Mouse (Mus musculus) embryonic fibroblast, embryonic 13.5 days (primary cell): Measurements from ENCODE around the gene Fli1.

Experiments
- CTCF ChIP-seq: IDR thresholded peaks from 2 replicates; pipeline ENCODE4 v1.5.1; 2011; ENCODE audit warnings: mild to moderate bottlenecking, control low read depth, low read length, moderate library complexity, borderline replicate concordance; ENCODE audit not compliant: insufficient read depth
- POLR2A ChIP-seq: IDR thresholded peaks from 2 replicates; pipeline ENCODE4 v1.6.1; 2011; ENCODE audit warnings: low read depth, mild to moderate bottlenecking, control low read depth, low read length, moderate library complexity

DNA sequence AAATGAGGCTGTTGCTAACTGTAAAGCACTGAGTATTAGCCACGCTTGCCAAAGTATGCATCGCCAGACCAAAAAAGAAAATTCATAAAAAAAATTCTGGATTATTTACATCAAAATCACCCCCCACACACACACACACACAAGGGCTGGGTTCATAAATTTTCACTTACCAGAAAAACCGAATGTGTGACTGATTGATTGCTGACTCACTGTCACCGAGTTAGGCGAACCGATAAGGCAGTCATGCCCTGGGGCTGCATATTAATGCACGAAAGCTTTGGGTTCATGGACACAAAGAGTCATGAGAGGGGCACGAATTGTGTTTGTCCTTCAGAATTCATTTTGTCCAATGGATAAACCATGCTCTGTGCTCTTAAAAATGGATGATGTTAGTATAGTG lies 17.2 kb upstream of the Fli1 start:
- TF ChIP-seq CTCF (no peak), POLR2A (no peak)
